Mouse (Mus musculus) liver, embryonic 18 days (tissue): Measurements from ENCODE around the gene Btbd3. TPM values are rescaled to one million over a fixed set of nuclear protein-coding genes. Genes with fewer than 3 reads are reported as not detected.

Experiments used
- polyA plus RNA-seq: library from polyadenylated mRNA; depleted of rRNA; stranded (reverse); fragments of >200 nt; gene quantifications from 2 replicates; pipeline ENCODE4 v1.2.3, GENCODE M21; 2012; rRNA removed

Gene Btbd3
- 2.8 and 2.9 TPM in 2 replicates for polyA plus RNA-seq

DNA sequence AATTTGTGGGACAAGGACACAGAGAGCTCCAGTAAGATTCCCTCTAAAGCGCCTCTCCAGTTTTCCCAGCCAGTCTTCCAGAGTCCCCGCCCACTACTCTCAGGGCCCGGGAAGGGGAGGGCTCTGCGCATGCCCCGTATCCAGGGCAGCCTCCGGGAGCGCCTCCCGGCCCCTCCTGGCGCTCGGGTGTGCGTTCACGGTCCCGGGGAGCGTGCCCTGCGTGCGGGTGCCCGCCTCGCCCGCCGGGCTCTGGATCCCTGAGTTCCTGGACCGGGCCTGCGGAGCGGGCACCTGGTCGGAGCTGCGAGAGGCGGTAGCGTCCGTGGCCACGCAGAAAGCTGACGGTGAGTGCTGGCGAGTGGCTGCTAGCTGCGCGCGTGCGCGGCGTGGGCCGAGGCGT, at the start of gene Btbd3:
TSS of gene Btbd3 (plus strand) at position 155 of the 400 bp plus-strand sequence.

